Mouse (Mus musculus) stomach, embryonic 14.5 days (tissue): ENCODE results near the gene Dlx2. TPM values are rescaled to one million over a fixed set of nuclear protein-coding genes. Genes with fewer than 3 reads are reported as not detected.

Experiments
- ATAC-seq: fragments of 200-750 bp; cut with Nextera tagmentation; 2 replicates; pipeline ENCODE4 v1.8.0; 2017; ENCODE audit warnings: low read depth, moderate TSS enrichment; ENCODE audit not compliant: insufficient number of reproducible peaks, insufficient read depth, low FRiP score
- H3K27ac ChIP-seq: fragments of 300-500 bp; sonication (generic); 2 replicates; pipeline ENCODE4 v1.5.1; 2014; ENCODE audit warnings: mild to moderate bottlenecking, low read length, moderate library complexity, mixed read lengths
- H3K27me3 ChIP-seq: fragments of 300-500 bp; sonication (generic); 2 replicates; pipeline ENCODE4 v1.6.1; 2014; ENCODE audit warnings: low read length, control low read depth, mixed read lengths; ENCODE audit not compliant: control insufficient read depth, insufficient read depth
- H3K36me3 ChIP-seq: fragments of 300-500 bp; sonication (generic); 2 replicates; pipeline ENCODE4 v1.6.1; 2014; ENCODE audit warnings: mild to moderate bottlenecking, control low read depth, low read length, moderate library complexity, mixed read lengths; ENCODE audit not compliant: control insufficient read depth, insufficient read depth
- H3K4me1 ChIP-seq: fragments of 300-500 bp; sonication (generic); 2 replicates; pipeline ENCODE4 v1.6.1; 2014; ENCODE audit warnings: low read length, control low read depth, mixed read lengths; ENCODE audit not compliant: control insufficient read depth, insufficient read depth
- H3K4me2 ChIP-seq: fragments of 300-500 bp; sonication (generic); replicated peaks from 2 replicates; pipeline ENCODE4 v1.6.1; 2014; ENCODE audit warnings: low read depth, low read length, control low read depth
- H3K4me3 ChIP-seq: fragments of 300-500 bp; sonication (generic); 2 replicates; pipeline ENCODE4 v1.5.1; 2014; ENCODE audit warnings: low read depth, low read length, control low read depth
- H3K9ac ChIP-seq: fragments of 300-500 bp; sonication (generic); replicated peaks from 2 replicates; pipeline ENCODE4 v1.6.1; 2014; ENCODE audit warnings: low read depth, mild to moderate bottlenecking, control low read depth, low read length, moderate library complexity, mixed read lengths
- H3K9me3 ChIP-seq: fragments of 300-500 bp; sonication (generic); 2 replicates; pipeline ENCODE4 v1.6.1; 2016; ENCODE audit warnings: low read depth, low read length, control low read depth; ENCODE audit not compliant: control insufficient read depth
- WGBS: fragments of 180-500 bp; shearing (Covaris S2); extraction: QIAGEN DNeasy Blood & Tissue Kit; methylation state at CpG from one replicate; pipeline ENCODE4 v1.1.7; 2014; 5-methylcytosine and 5-hydroxymethylcytosine counted together
- polyA plus RNA-seq: library from polyadenylated mRNA; unstranded; fragments of >200 nt; fragmentation: Nextera tagmentation; extraction: Ambion mirVana; gene quantifications from 2 replicates; pipeline ENCODE4 v1.2.1, GENCODE M21; 2014

The Dlx2 gene
- polyA plus RNA-seq, 1 experiment from 2014 or later: 6.4 TPM

- no peak overlapping the region; the same call in 1 of the 2 replicates for H3K9ac ChIP-seq
- H3K27ac ChIP-seq: no peak overlapping the region
- H3K4me1 ChIP-seq: peaks cover 4% of the 10 kb centered on the region; the same call in 1 of the 2 replicates
- H3K27me3 ChIP-seq: peaks cover 72% of the 10 kb centered on the region
- under 1% methylated on average over 43 of the region's 43 CpGs for WGBS
- H3K4me3 ChIP-seq: peak overlapping the region; percentile 8; the same call in 1 of the 2 replicates
- ATAC-seq: no peak
- no peaks in the 10 kb centered on the region for H3K9me3 ChIP-seq
- no peaks in the 10 kb centered on the region for H3K36me3 ChIP-seq
- H3K4me2 ChIP-seq: no peak overlapping the region
Observed at GRCm38 (mm10) chr2:71531990-71532970, 14.3 kb downstream of the Dlx2 start.

- Histone ChIP-seq H3K27me3 (peaks cover 70% of the 10 kb centered on the region), H3K36me3 (no peaks in the 10 kb centered on the region), H3K9ac (no peak overlapping the region; the same call in 1 of the 2 replicates), H3K9me3 (no peaks in the 10 kb centered on the region), H3K4me1 (peaks cover 4% of the 10 kb centered on the region; the same call in 1 of the 2 replicates), H3K4me2 (no peak overlapping the region), H3K27ac (peak overlapping the region; percentile 73; the same call in 1 of the 2 replicates), H3K4me3 (no peak overlapping the region; the same call in 1 of the 2 replicates)
- WGBS: under 1% methylated on average over 12 of the region's 12 CpGs
- no peak for ATAC-seq
Observed at GRCm38 (mm10) chr2:71531124-71531590, 15.4 kb downstream of the Dlx2 start.

- H3K4me3 ChIP-seq: peak overlapping the region; percentile 43
- H3K9me3 ChIP-seq: no peaks in the 10 kb centered on the region
- no peak for ATAC-seq
- WGBS: under 1% methylated on average over 34 of the region's 34 CpGs
- peak overlapping the region; percentile 76; the same call in 1 of the 2 replicates for H3K4me2 ChIP-seq
- H3K27ac ChIP-seq: peak overlapping the region; percentile 73; the same call in 1 of the 2 replicates
- peaks cover 4% of the 10 kb centered on the region; the same call in 1 of the 2 replicates for H3K4me1 ChIP-seq
- no peaks in the 10 kb centered on the region for H3K36me3 ChIP-seq
- peaks cover 75% of the 10 kb centered on the region for H3K27me3 ChIP-seq
- H3K9ac ChIP-seq: no peak overlapping the region
Observed at GRCm38 (mm10) chr2:71530391-71531123, 16.0 kb downstream of the Dlx2 start.

GRCm38 (mm10) chr2:71529511-71530351, 16.8 kb downstream of the Dlx2 start:
- Histone ChIP-seq H3K4me3 (peak overlapping the region; percentile 43), H3K9ac (0 out of 2 replicates have a peak overlapping the region, but pooled peaks have one; percentile 36), H3K9me3 (no peaks in the 10 kb centered on the region)

GRCm38 (mm10) chr2:71528714-71529510, 17.6 kb downstream of the Dlx2 start:
- peaks cover 4% of the 10 kb centered on the region; the same call in 1 of the 2 replicates for H3K4me1 ChIP-seq
- H3K9ac ChIP-seq: 0 out of 2 replicates have a peak overlapping the region, but pooled peaks have one; percentile 36
- no peaks in the 10 kb centered on the region for H3K9me3 ChIP-seq
- peak overlapping the region; percentile 76 for H3K4me2 ChIP-seq
- H3K27ac ChIP-seq: peak overlapping the region; percentile 71
- no peaks in the 10 kb centered on the region for H3K36me3 ChIP-seq
- 0 out of 2 replicates have a peak, but pooled peaks have one; percentile 11 for ATAC-seq
- peak overlapping the region; percentile 43 for H3K4me3 ChIP-seq
- under 1% methylated on average over 55 of the region's 57 CpGs for WGBS
- H3K27me3 ChIP-seq: peaks cover 77% of the 10 kb centered on the region

More at GRCm38 (mm10) chr2:71529511-71530351, 16.8 kb downstream of the Dlx2 start:
- peak overlapping the region; percentile 76 for H3K4me2 ChIP-seq
- no peaks in the 10 kb centered on the region for H3K36me3 ChIP-seq
- peaks cover 78% of the 10 kb centered on the region for H3K27me3 ChIP-seq
- H3K4me1 ChIP-seq: peaks cover 4% of the 10 kb centered on the region; the same call in 1 of the 2 replicates
- WGBS: under 1% methylated on average over 60 of the region's 60 CpGs
- ATAC-seq: peak; percentile 89
- peak overlapping the region; percentile 71 for H3K27ac ChIP-seq

GRCm38 (mm10) chr2:71528014-71528713, 18.4 kb downstream of the Dlx2 start, which contains the start of gene Dlx1:
Gene Dlx1, plus strand, starts transcription at chr2:71528113.
- Histone ChIP-seq H3K27me3 (peaks cover 78% of the 10 kb centered on the region), H3K4me2 (peak within 1 kb of the TSS; percentile 76), H3K36me3 (no peaks in the 10 kb centered on the region), H3K9ac (no peak within 1 kb of the TSS), H3K4me1 (peaks cover 4% of the 10 kb centered on the region; the same call in 1 of the 2 replicates), H3K9me3 (no peaks in the 10 kb centered on the region), H3K27ac (peak within 1 kb of the TSS; percentile 71), H3K4me3 (peak within 1 kb of the TSS; percentile 43)
- no peak for ATAC-seq
- WGBS: 3% methylated on average over 26 of the region's 26 CpGs
